Mouse (Mus musculus): ENCODE data around the gene Atp1b1. TPM values are rescaled to one million over a fixed set of nuclear protein-coding genes. Genes with fewer than 3 reads are reported as not detected.

The Atp1b1 gene
- not detected in 2 replicates for polyA plus RNA-seq (2012)

- Histone ChIP-seq H3K9me3 (ENCODE audit: control insufficient read depth, low read length) (no peaks in the 10 kb centered on the region), H3K36me3 (ENCODE audit: control insufficient read depth) (no peaks in the 10 kb centered on the region), H3K4me1 (ENCODE audit: control insufficient read depth) (peaks cover 10% of the 10 kb centered on the region), H3K27me3 (ENCODE audit: control insufficient read depth) (peaks cover 56% of the 10 kb centered on the region), H3K4me3 (replicated peaks) (peak within 1 kb of the TSS; percentile 56)
- TF ChIP-seq GATA1 (IDR thresholded peaks at IDR 0.05; ENCODE audit: low read length) (no peak), TAL1 (IDR thresholded peaks at IDR 0.05; ENCODE audit: low read length) (no peak)
These were observed at the start of gene Atp1b1 for GRCm38 (mm10) chr1:164458245-164458613. TSS of gene Atp1b1 (minus strand) at chr1:164458355.

GRCm38 (mm10) chr1:164505096-164505495, 46.9 kb upstream of the Atp1b1 start:
- H3K4me1 ChIP-seq (ENCODE audit: control insufficient read depth): no peaks in the 10 kb centered on the region

GRCm38 (mm10) chr1:164503140-164503730, 45.1 kb upstream of the Atp1b1 start:
- no peak for TF ChIP-seq GATA1 (IDR thresholded peaks at IDR 0.05; ENCODE audit: low read length)
- no peak for TF ChIP-seq TAL1 (IDR thresholded peaks at IDR 0.05; ENCODE audit: low read length)
- Histone ChIP-seq H3K9me3 (ENCODE audit: control insufficient read depth, low read length) (no peaks in the 10 kb centered on the region), H3K36me3 (ENCODE audit: control insufficient read depth) (no peaks in the 10 kb centered on the region), H3K4me1 (ENCODE audit: control insufficient read depth) (no peaks in the 10 kb centered on the region), H3K4me3 (replicated peaks) (no peak overlapping the region), H3K27me3 (ENCODE audit: control insufficient read depth) (no peaks in the 10 kb centered on the region)

More at GRCm38 (mm10) chr1:164505096-164505495, 46.9 kb upstream of the Atp1b1 start:
- no peak for TF ChIP-seq GATA1 (IDR thresholded peaks at IDR 0.05; ENCODE audit: low read length)
- TF ChIP-seq TAL1 (IDR thresholded peaks at IDR 0.05; ENCODE audit: low read length): no peak
- no peaks in the 10 kb centered on the region for H3K9me3 ChIP-seq (ENCODE audit: control insufficient read depth, low read length)
- no peaks in the 10 kb centered on the region for H3K27me3 ChIP-seq (ENCODE audit: control insufficient read depth)
- no peak overlapping the region for H3K4me3 ChIP-seq (replicated peaks)
- H3K36me3 ChIP-seq (ENCODE audit: control insufficient read depth): no peaks in the 10 kb centered on the region

GRCm38 (mm10) chr1:164502231-164502630, 44.1 kb upstream of the Atp1b1 start:
- TF ChIP-seq TAL1 (IDR thresholded peaks at IDR 0.05; ENCODE audit: low read length) (no peak), GATA1 (IDR thresholded peaks at IDR 0.05; ENCODE audit: low read length) (no peak)
- no peaks in the 10 kb centered on the region; the same call in 1 of the 2 replicates for H3K9me3 ChIP-seq (ENCODE audit: control insufficient read depth, low read length)
- no peak overlapping the region for H3K4me3 ChIP-seq (replicated peaks)
- no peaks in the 10 kb centered on the region for H3K4me1 ChIP-seq (ENCODE audit: control insufficient read depth)
- H3K27me3 ChIP-seq (ENCODE audit: control insufficient read depth): no peaks in the 10 kb centered on the region
- H3K36me3 ChIP-seq (ENCODE audit: control insufficient read depth): no peaks in the 10 kb centered on the region

- Histone ChIP-seq H3K36me3 (ENCODE audit: control insufficient read depth) (no peaks in the 10 kb centered on the region), H3K4me1 (ENCODE audit: control insufficient read depth) (no peaks in the 10 kb centered on the region), H3K9me3 (ENCODE audit: control insufficient read depth, low read length) (no peaks in the 10 kb centered on the region; the same call in 1 of the 2 replicates), H3K4me3 (replicated peaks) (no peak overlapping the region), H3K27me3 (ENCODE audit: control insufficient read depth) (no peaks in the 10 kb centered on the region)
- no peak for TF ChIP-seq GATA1 (IDR thresholded peaks at IDR 0.05; ENCODE audit: low read length)
- no peak for TF ChIP-seq TAL1 (IDR thresholded peaks at IDR 0.05; ENCODE audit: low read length)
These were observed 36.8 kb upstream of the Atp1b1 start for GRCm38 (mm10) chr1:164494741-164495512.

GRCm38 (mm10) chr1:164494215-164494614, 36.1 kb upstream of the Atp1b1 start:
- Histone ChIP-seq H3K27me3 (ENCODE audit: control insufficient read depth) (no peaks in the 10 kb centered on the region), H3K4me3 (replicated peaks) (no peak overlapping the region), H3K36me3 (ENCODE audit: control insufficient read depth) (no peaks in the 10 kb centered on the region), H3K9me3 (ENCODE audit: control insufficient read depth, low read length) (no peaks in the 10 kb centered on the region; the same call in 1 of the 2 replicates), H3K4me1 (ENCODE audit: control insufficient read depth) (no peaks in the 10 kb centered on the region)
- TF ChIP-seq TAL1 (IDR thresholded peaks at IDR 0.05; ENCODE audit: low read length) (no peak), GATA1 (IDR thresholded peaks at IDR 0.05; ENCODE audit: low read length) (no peak)

- H3K36me3 ChIP-seq (ENCODE audit: control insufficient read depth): no peaks in the 10 kb centered on the region
- no peak overlapping the region for H3K4me3 ChIP-seq (replicated peaks)
- no peaks in the 10 kb centered on the region; the same call in 1 of the 2 replicates for H3K9me3 ChIP-seq (ENCODE audit: control insufficient read depth, low read length)
- TF ChIP-seq TAL1 (IDR thresholded peaks at IDR 0.05; ENCODE audit: low read length): no peak
- no peak for TF ChIP-seq GATA1 (IDR thresholded peaks at IDR 0.05; ENCODE audit: low read length)
- no peaks in the 10 kb centered on the region for H3K27me3 ChIP-seq (ENCODE audit: control insufficient read depth)
- no peaks in the 10 kb centered on the region for H3K4me1 ChIP-seq (ENCODE audit: control insufficient read depth)
These were observed 35.0 kb upstream of the Atp1b1 start for GRCm38 (mm10) chr1:164493042-164493705.

GRCm38 (mm10) chr1:164492476-164492875, 34.3 kb upstream of the Atp1b1 start:
- Histone ChIP-seq H3K27me3 (ENCODE audit: control insufficient read depth) (no peaks in the 10 kb centered on the region), H3K4me3 (replicated peaks) (no peak overlapping the region), H3K4me1 (ENCODE audit: control insufficient read depth) (no peaks in the 10 kb centered on the region), H3K9me3 (ENCODE audit: control insufficient read depth, low read length) (no peaks in the 10 kb centered on the region; the same call in 1 of the 2 replicates), H3K36me3 (ENCODE audit: control insufficient read depth) (no peaks in the 10 kb centered on the region)
- TF ChIP-seq GATA1 (IDR thresholded peaks at IDR 0.05; ENCODE audit: low read length) (no peak), TAL1 (IDR thresholded peaks at IDR 0.05; ENCODE audit: low read length) (no peak)
